Mouse (Mus musculus) forebrain, embryonic 11.5 days (tissue): ENCODE results near the gene Btnl10. TPM values are rescaled to one million over a fixed set of nuclear protein-coding genes. Genes with fewer than 3 reads are reported as not detected.

Experiments used
- ATAC-seq: fragments of 200-750 bp; cut with Nextera tagmentation; replicated peaks from 2 replicates; pipeline ENCODE4 v1.8.0; 2017; ENCODE audit warnings: moderate TSS enrichment; ENCODE audit not compliant: low FRiP score
- DNase-seq: peaks from one replicate; pipeline ENCODE4 v3.0.0-alpha.2; 2017; ENCODE audit warnings: low spot score
- H3K27ac ChIP-seq: fragments of 300-500 bp; sonication (generic); 2 replicates; pipeline ENCODE4 v1.5.1; 2014; ENCODE audit warnings: low read depth, low read length
- H3K27me3 ChIP-seq: fragments of 300-500 bp; sonication (generic); 2 replicates; pipeline ENCODE4 v1.6.1; 2014; ENCODE audit warnings: mild to moderate bottlenecking, low read length, mixed read lengths; ENCODE audit not compliant: control insufficient read depth, insufficient read depth
- H3K36me3 ChIP-seq: fragments of 300-500 bp; sonication (generic); 2 replicates; pipeline ENCODE4 v1.6.1; 2014; ENCODE audit warnings: mild to moderate bottlenecking, low read length, moderate library complexity, mixed read lengths; ENCODE audit not compliant: control insufficient read depth, insufficient read depth
- H3K4me1 ChIP-seq: fragments of 300-500 bp; sonication (generic); replicated peaks from 2 replicates; pipeline ENCODE4 v1.6.1; 2014; ENCODE audit warnings: low read length, mixed read lengths; ENCODE audit not compliant: control insufficient read depth, insufficient read depth
- H3K4me2 ChIP-seq: fragments of 300-500 bp; sonication (generic); 2 replicates; pipeline ENCODE4 v1.6.1; 2014; ENCODE audit warnings: low read depth, mild to moderate bottlenecking, low read length, moderate library complexity, mixed read lengths; ENCODE audit not compliant: severe bottlenecking
- H3K4me3 ChIP-seq: fragments of 300-500 bp; sonication (generic); 2 replicates; pipeline ENCODE4 v1.5.1; 2014; ENCODE audit warnings: low read depth, low read length
- H3K9ac ChIP-seq: fragments of 300-500 bp; sonication (generic); 2 replicates; pipeline ENCODE4 v1.6.1; 2014; ENCODE audit warnings: low read length
- H3K9me3 ChIP-seq: fragments of 300-500 bp; sonication (generic); 2 replicates; pipeline ENCODE4 v1.6.1; 2016; ENCODE audit warnings: low read length, mixed read lengths; ENCODE audit not compliant: control insufficient read depth
- WGBS: fragments of 180-500 bp; shearing (Covaris S2); extraction: QIAGEN DNeasy Blood & Tissue Kit; methylation state at CpG from one replicate; pipeline ENCODE4 v1.1.7; 2014; 5-methylcytosine and 5-hydroxymethylcytosine counted together
- polyA plus RNA-seq: library from polyadenylated mRNA; unstranded; fragments of >200 nt; fragmentation: Nextera tagmentation; extraction: Ambion mirVana; gene quantifications from 2 replicates; pipeline ENCODE4 v1.2.1, GENCODE M21; 2014

Btnl10 gene
- polyA plus RNA-seq, 1 experiment from 2014 or later: not detected

GRCm38 (mm10) chr11:58903511-58904409, 13.9 kb upstream of the Btnl10 start, which contains the start of gene Zfp39:
Gene Zfp39 (minus strand): TSS chr11:58904225.
- under 1% methylated on average over 40 of the region's 40 CpGs for WGBS
- peak within 1 kb of the TSS; percentile 53 for H3K27ac ChIP-seq
- ATAC-seq: peak; percentile 98

GRCm38 (mm10) chr11:58904410-58904718, 13.3 kb upstream of the Btnl10 start:
- WGBS: 3% methylated on average over 8 of the region's 8 CpGs
- Histone ChIP-seq H3K4me2 (peak overlapping the region; percentile 89; the same call in 1 of the 2 replicates), H3K9ac (0 out of 2 replicates have a peak overlapping the region, but pooled peaks have one; percentile 35), H3K27me3 (no peaks in the 10 kb centered on the region), H3K36me3 (no peaks in the 10 kb centered on the region), H3K27ac (no peak overlapping the region), H3K4me1 (0 out of 2 replicates have a peak, but pooled peaks cover 2% of the 10 kb centered on the region), H3K4me3 (peak overlapping the region; percentile 79), H3K9me3 (no peaks in the 10 kb centered on the region)
- ATAC-seq (no peak; the same call in 1 of the 2 replicates), DNase-seq (no peak)

More at GRCm38 (mm10) chr11:58903511-58904409, 13.9 kb upstream of the Btnl10 start, which contains the start of gene Zfp39:
- Histone ChIP-seq H3K4me1 (0 out of 2 replicates have a peak, but pooled peaks cover 2% of the 10 kb centered on the region), H3K27me3 (no peaks in the 10 kb centered on the region), H3K4me2 (peak within 1 kb of the TSS; percentile 89), H3K4me3 (peak within 1 kb of the TSS; percentile 79), H3K9me3 (no peaks in the 10 kb centered on the region), H3K36me3 (no peaks in the 10 kb centered on the region; the same call in 1 of the 2 replicates), H3K9ac (peak within 1 kb of the TSS; percentile 94)
- peak; percentile 97 for DNase-seq

- no peaks in the 10 kb centered on the region for H3K27me3 ChIP-seq
- H3K27ac ChIP-seq: no peak overlapping the region
- WGBS: 51% methylated on average over 6 of the region's 6 CpGs
- ATAC-seq (0 out of 2 replicates have a peak, but pooled peaks have one; percentile 34), DNase-seq (no peak)
- no peaks in the 10 kb centered on the region for H3K36me3 ChIP-seq
- H3K9ac ChIP-seq: no peak overlapping the region
- no peaks in the 10 kb centered on the region for H3K9me3 ChIP-seq
- 0 out of 2 replicates have a peak, but pooled peaks cover 2% of the 10 kb centered on the region for H3K4me1 ChIP-seq
- H3K4me2 ChIP-seq: no peak overlapping the region
- no peak overlapping the region for H3K4me3 ChIP-seq
Observed at GRCm38 (mm10) chr11:58904838-58905237, 12.9 kb upstream of the Btnl10 start.

- Histone ChIP-seq H3K4me3 (no peak overlapping the region), H3K27me3 (no peaks in the 10 kb centered on the region), H3K4me2 (peak overlapping the region; percentile 46; the same call in 1 of the 2 replicates), H3K9ac (no peak overlapping the region), H3K4me1 (0 out of 2 replicates have a peak, but pooled peaks cover 2% of the 10 kb centered on the region), H3K27ac (no peak overlapping the region), H3K36me3 (no peaks in the 10 kb centered on the region), H3K9me3 (no peaks in the 10 kb centered on the region)
- WGBS: 94% methylated on average over 1 of the region's 1 CpGs
- DNase-seq (no peak), ATAC-seq (no peak)
Observed at GRCm38 (mm10) chr11:58913776-58914175, 3.9 kb upstream of the Btnl10 start.

GRCm38 (mm10) chr11:58914461-58915028, 3.2 kb upstream of the Btnl10 start:
- 22% methylated on average over 17 of the region's 17 CpGs for WGBS
- Histone ChIP-seq H3K27ac (no peak overlapping the region), H3K9me3 (no peaks in the 10 kb centered on the region), H3K4me2 (peak overlapping the region; percentile 46), H3K9ac (peak overlapping the region; percentile 48), H3K4me1 (0 out of 2 replicates have a peak, but pooled peaks cover 2% of the 10 kb centered on the region), H3K27me3 (no peaks in the 10 kb centered on the region), H3K4me3 (peak overlapping the region; percentile 22), H3K36me3 (no peaks in the 10 kb centered on the region)
- ATAC-seq: no peak
- DNase-seq: peak; percentile 60

GRCm38 (mm10) chr11:58916879-58917744, 596 bp upstream of the Btnl10 start:
- ATAC-seq (no peak), DNase-seq (peak; percentile 74)
- Histone ChIP-seq H3K9me3 (no peaks in the 10 kb centered on the region), H3K4me3 (no peak overlapping the region), H3K27ac (no peak overlapping the region), H3K9ac (no peak overlapping the region), H3K4me2 (no peak overlapping the region), H3K36me3 (no peaks in the 10 kb centered on the region), H3K27me3 (no peaks in the 10 kb centered on the region), H3K4me1 (0 out of 2 replicates have a peak, but pooled peaks cover 2% of the 10 kb centered on the region)
- WGBS: 55% methylated on average over 14 of the region's 14 CpGs

GRCm38 (mm10) chr11:58918759-58919158, 1.1 kb downstream of the Btnl10 start:
- Histone ChIP-seq H3K4me3 (no peak overlapping the region), H3K27me3 (no peaks in the 10 kb centered on the region), H3K9ac (no peak overlapping the region), H3K27ac (no peak overlapping the region), H3K36me3 (no peaks in the 10 kb centered on the region), H3K4me1 (0 out of 2 replicates have a peak, but pooled peaks cover 2% of the 10 kb centered on the region), H3K9me3 (no peaks in the 10 kb centered on the region), H3K4me2 (no peak overlapping the region)
- no peak for ATAC-seq
- no peak for DNase-seq
- 73% methylated on average over 5 of the region's 5 CpGs for WGBS

- no peak for DNase-seq
- 79% methylated on average over 9 of the region's 9 CpGs for WGBS
Observed at GRCm38 (mm10) chr11:58922420-58922819, 4.7 kb downstream of the Btnl10 start.

More at GRCm38 (mm10) chr11:58922420-58922819, 4.7 kb downstream of the Btnl10 start:
- no peak overlapping the region for H3K9ac ChIP-seq
- H3K27me3 ChIP-seq: no peaks in the 10 kb centered on the region
- no peak overlapping the region for H3K4me3 ChIP-seq
- no peaks in the 10 kb centered on the region for H3K4me1 ChIP-seq
- no peak for ATAC-seq
- no peak overlapping the region for H3K4me2 ChIP-seq
- H3K36me3 ChIP-seq: no peaks in the 10 kb centered on the region
- no peaks in the 10 kb centered on the region for H3K9me3 ChIP-seq
- H3K27ac ChIP-seq: no peak overlapping the region
